13 mouse cellular contexts compared by ENCODE assay signal in genomic region chrX:139372665-139373064, GRCm38 (mm10). TPM values are rescaled to one million over a fixed set of nuclear protein-coding genes. Genes with fewer than 3 reads are reported as not detected.
DNase-seq lines count a peak whose midpoint lies in the region; ATAC-seq and TF ChIP-seq lines count a peak whose summit lies in the region.
"Had no signal": no experiment of that assay in that cellular context is flagged by ENCODE, and none has a peak within 500 bp of the region (broad histone marks: within the 10 kb centered on the region; RNA-seq: fewer than 3 reads in every experiment).

No protein-coding gene starts in this region.

- H3K9me3 ChIP-seq in E14TG2a.4 (ENCODE audit: low read length): no peaks in the 10 kb centered on the region
- H3K9me3 ChIP-seq in embryonic facial prominence, embryonic 14.5 days (ENCODE audit: control insufficient read depth, low read length): no peaks in the 10 kb centered on the region
- H3K9me3 ChIP-seq in forebrain, embryonic 10.5 days: no peaks in the 10 kb centered on the region
- H3K9me3 ChIP-seq: embryonic facial prominence, embryonic 15.5 days; heart, embryonic 10.5 days; limb, embryonic 12.5 days; midbrain, embryonic 15.5 days had no signal

- DNase-seq in embryo, embryonic 11 days: peak; percentile 46
- no peak for DNase-seq in embryo, embryonic 9.5 days (ENCODE audit: extremely low spot score)
- peak; percentile 36 for DNase-seq in layer of hippocampus, adult 9-10 months (ENCODE audit: low spot score)
- DNase-seq in layer of hippocampus, postnatal 36 days: no peak
- DNase-seq in embryonic facial prominence, embryonic 14.5 days (ENCODE audit: low spot score): peak; percentile 18
- DNase-seq in forebrain, embryonic 10.5 days (ENCODE audit: extremely low spot score, low spot score): no peak
- no peak for DNase-seq in spleen, adult 18-20 months
- DNase-seq: kidney, adult 18-20 months had no signal

- H3K27ac ChIP-seq in embryonic facial prominence, embryonic 14.5 days (replicated peaks; ENCODE audit: low read depth, low read length): no peak overlapping the region
- no peak overlapping the region for H3K27ac ChIP-seq in forebrain, embryonic 10.5 days
- H3K27ac ChIP-seq: embryonic facial prominence, embryonic 15.5 days; heart, embryonic 10.5 days; limb, embryonic 12.5 days; midbrain, embryonic 15.5 days had no signal

- H3K9ac ChIP-seq in embryonic facial prominence, embryonic 14.5 days (ENCODE audit: low read depth, low read length): no peak overlapping the region
- H3K9ac ChIP-seq: embryonic facial prominence, embryonic 15.5 days; limb, embryonic 12.5 days; midbrain, embryonic 15.5 days had no signal

- H3K4me3 ChIP-seq in E14TG2a.4 (replicated peaks; ENCODE audit: low read length): no peak overlapping the region
- H3K4me3 ChIP-seq in embryonic facial prominence, embryonic 14.5 days (ENCODE audit: low read depth, low read length): no peak overlapping the region
- H3K4me3 ChIP-seq in forebrain, embryonic 10.5 days: no peak overlapping the region
- H3K4me3 ChIP-seq: embryonic facial prominence, embryonic 15.5 days; heart, embryonic 10.5 days; limb, embryonic 12.5 days; midbrain, embryonic 15.5 days had no signal

- peak; percentile 46 for TF ChIP-seq CTCF in E14TG2a.4 (conservative IDR thresholded peaks at IDR 0.05; ENCODE audit: low read length)

- no peak overlapping the region for H3K4me2 ChIP-seq in embryonic facial prominence, embryonic 14.5 days (ENCODE audit: low read depth, low read length)
- H3K4me2 ChIP-seq: embryonic facial prominence, embryonic 15.5 days; limb, embryonic 12.5 days; midbrain, embryonic 15.5 days had no signal

- no peaks in the 10 kb centered on the region for H3K27me3 ChIP-seq in E14TG2a.4 (ENCODE audit: insufficient read depth, low read length)
- no peaks in the 10 kb centered on the region for H3K27me3 ChIP-seq in embryonic facial prominence, embryonic 14.5 days (replicated peaks; ENCODE audit: control insufficient read depth, insufficient read depth, low read length)
- H3K27me3 ChIP-seq in forebrain, embryonic 10.5 days (ENCODE audit: poor library complexity, severe bottlenecking): peaks cover 28% of the 10 kb centered on the region; the same call in 1 of the 2 replicates
- H3K27me3 ChIP-seq: embryonic facial prominence, embryonic 15.5 days; midbrain, embryonic 15.5 days had no signal

- H3K4me1 ChIP-seq in E14TG2a.4 (replicated peaks; ENCODE audit: low read depth, low read length): no peaks in the 10 kb centered on the region
- H3K4me1 ChIP-seq in embryonic facial prominence, embryonic 14.5 days (ENCODE audit: control insufficient read depth, insufficient read depth, low read length): no peaks in the 10 kb centered on the region
- no peaks in the 10 kb centered on the region for H3K4me1 ChIP-seq in forebrain, embryonic 10.5 days
- H3K4me1 ChIP-seq: embryonic facial prominence, embryonic 15.5 days; heart, embryonic 10.5 days; limb, embryonic 12.5 days; midbrain, embryonic 15.5 days had no signal

- no peak for ATAC-seq in embryonic facial prominence, embryonic 14.5 days (ENCODE audit: low read depth)

- no peaks in the 10 kb centered on the region for H3K36me3 ChIP-seq in E14TG2a.4 (ENCODE audit: insufficient read depth, low read length)
- H3K36me3 ChIP-seq in embryonic facial prominence, embryonic 14.5 days (ENCODE audit: control insufficient read depth, insufficient read depth, low read length): no peaks in the 10 kb centered on the region
- no peaks in the 10 kb centered on the region for H3K36me3 ChIP-seq in forebrain, embryonic 10.5 days (replicated peaks)
- H3K36me3 ChIP-seq: embryonic facial prominence, embryonic 15.5 days; heart, embryonic 10.5 days; limb, embryonic 12.5 days; midbrain, embryonic 15.5 days had no signal

RNA-seq across cellular contexts. Expression of gene Trap1a, which starts 39.2 kb away (rescaled TPM):
- not detected for total RNA-seq in layer of hippocampus, postnatal 36 days (2021)
- not detected in 2 replicates for polyA plus RNA-seq in embryonic facial prominence, embryonic 14.5 days (2014; fragmentation: Nextera tagmentation; extraction: Ambion mirVana)
- polyA plus RNA-seq in forebrain, embryonic 10.5 days (2016; fragmentation: Nextera tagmentation; extraction: Ambion mirVana): not detected in 2 replicates
- polyA plus RNA-seq: embryonic facial prominence, embryonic 15.5 days; limb, embryonic 12.5 days; midbrain, embryonic 15.5 days had no signal

Comparison
In these comparisons a context has a peak if more than half of its experiments do, and no peak if none do; other contexts are left out.
1. DNase-seq: peak in embryo, embryonic 11 days (single experiment), layer of hippocampus, adult 9-10 months (single experiment) and embryonic facial prominence, embryonic 14.5 days (single experiment); none in embryo, embryonic 9.5 days (single experiment), layer of hippocampus, postnatal 36 days (0 of 2), forebrain, embryonic 10.5 days (single experiment) and spleen, adult 18-20 months (0 of 2).